Mouse (Mus musculus): ENCODE results near the gene Rab8a. TPM values are rescaled to one million over a fixed set of nuclear protein-coding genes. Genes with fewer than 3 reads are reported as not detected.

Gene Rab8a
- total RNA-seq, 2 experiments from 2014 or later: 20.0 to 25.1 TPM

- DNase-seq: no peak
These were observed 50.8 kb downstream of the Rab8a start for GRCm38 (mm10) chr8:72211846-72212245.

GRCm38 (mm10) chr8:72212751-72213150 lies 51.8 kb downstream of the Rab8a start, which contains the start of gene Cib3:
Cib3 (minus strand) TSS chr8:72212837.
- peak in 1 of 2 experiments; percentile 25 for DNase-seq

GRCm38 (mm10) chr8:72213536-72213935 lies 52.5 kb downstream of the Rab8a start, which contains the start of gene Gm11034:
Gm11034 (minus strand) TSS chr8:72213636.
- DNase-seq: no peak

GRCm38 (mm10) chr8:72215060-72215459 lies 54.1 kb downstream of the Rab8a start:
- no peak for DNase-seq

- DNase-seq: no peak
These were observed 54.9 kb downstream of the Rab8a start for GRCm38 (mm10) chr8:72215871-72216270.

- no peak for DNase-seq
These were observed 58.0 kb downstream of the Rab8a start for GRCm38 (mm10) chr8:72218781-72219540.

- DNase-seq: peak; percentile 93 to 95
These were observed 58.8 kb downstream of the Rab8a start, which contains the start of gene Fam32a for GRCm38 (mm10) chr8:72219541-72220363. Fam32a (plus strand) TSS chr8:72219730.

- DNase-seq: no peak
These were observed 59.8 kb downstream of the Rab8a start for GRCm38 (mm10) chr8:72220758-72221157.

- DNase-seq: no peak
These were observed 61.7 kb downstream of the Rab8a start for GRCm38 (mm10) chr8:72222656-72223055.

Other genes starting within 250 kb of the Rab8a start
- 1 to 10 TPM; 5.7 to 8.2 TPM for gene Zfp961, start 210.2 kb upstream of the Rab8a start, total RNA-seq (2021)
- 1 to 10 TPM in 1 of 2 experiments, under 1 TPM in 1; 0.69 to 2.7 TPM for gene Cyp4f18, start 151.6 kb upstream of the Rab8a start, total RNA-seq (2021)
- not detected for gene Olfr372, start 120.0 kb upstream of the Rab8a start, total RNA-seq (2021)
- not detected for gene Olfr373, start 78.0 kb upstream of the Rab8a start, total RNA-seq (2021)
- gene Olfr374, start 54.2 kb upstream of the Rab8a start, total RNA-seq (2021): not detected
- 100 to 1,000 TPM in 1 of 2 experiments, 10 to 100 TPM in 1; 89.1 to 107 TPM for gene Tpm4, start 26.2 kb upstream of the Rab8a start, total RNA-seq (2021)
- gene Hsh2d, start 28.4 kb downstream of the Rab8a start, total RNA-seq (2021): under 1 TPM in 1 of 2 experiments, not detected in 1; 0.51 TPM
- gene Cib3, start 51.6 kb downstream of the Rab8a start, total RNA-seq (2021): 1 to 10 TPM in 1 of 2 experiments, under 1 TPM in 1; 0.62 to 1.7 TPM
- not detected for gene Gm11034, start 52.4 kb downstream of the Rab8a start, total RNA-seq (2021)
- gene Fam32a, start 58.5 kb downstream of the Rab8a start, total RNA-seq (2021): 10 to 100 TPM; 20.2 to 23.1 TPM
- gene Ap1m1, start 78.8 kb downstream of the Rab8a start, total RNA-seq (2021): 10 to 100 TPM; 46.0 to 51.8 TPM
- gene Gm10282, start 144.1 kb downstream of the Rab8a start, total RNA-seq (2021): 1 to 10 TPM; 5.9 to 9.5 TPM
- gene Klf2, start 157.8 kb downstream of the Rab8a start, total RNA-seq (2021): 10 to 100 TPM; 74.3 to 76.9 TPM

Measured in heart, adult 18-20 months (tissue).